Mouse (Mus musculus): ENCODE data around the gene Parl.
A peak's percentile ranks its signal among the peaks of the same experiment; 100 is the strongest.

Parl gene

DNA sequence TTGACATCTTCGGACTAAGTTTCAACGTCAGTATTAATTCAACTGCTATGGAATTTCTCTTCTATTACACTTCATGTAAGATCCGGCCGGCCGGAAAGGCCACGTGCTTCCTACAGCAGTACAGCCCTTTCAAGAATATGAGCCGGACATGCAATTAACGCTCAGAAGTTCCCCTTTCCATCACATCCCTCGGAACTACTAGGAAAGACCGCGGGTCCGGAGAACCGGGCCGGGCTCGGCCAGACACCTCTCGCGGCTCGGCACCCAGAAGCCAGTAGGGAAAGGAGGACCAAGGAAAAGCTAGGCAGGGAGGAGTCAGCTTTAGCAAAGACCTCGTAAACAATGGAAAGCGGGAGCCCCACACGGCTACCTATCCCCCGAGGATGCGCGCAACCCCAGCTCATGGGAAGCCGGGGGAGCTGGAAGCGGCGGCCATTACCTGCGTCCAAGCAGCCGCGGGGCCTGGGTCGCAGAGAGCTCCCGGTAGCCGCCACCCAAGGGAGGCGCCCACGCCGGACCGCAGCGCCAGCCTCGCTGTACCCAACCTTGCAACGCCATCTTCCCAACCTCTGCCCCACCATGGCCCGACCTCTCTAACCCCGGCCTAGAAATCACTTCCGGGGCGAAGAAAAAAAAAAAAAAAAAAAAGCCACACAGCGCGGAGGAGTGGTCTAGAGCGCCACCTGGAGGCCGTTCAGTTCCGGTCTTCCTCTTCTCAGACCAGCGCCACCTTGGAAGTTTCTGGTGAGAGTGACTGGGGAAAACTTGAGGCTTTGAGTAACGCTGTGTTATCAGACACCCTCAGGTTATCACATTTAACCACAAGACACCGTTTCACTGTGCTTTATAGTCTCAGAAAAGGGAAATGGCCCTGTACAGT lies at the start of gene Parl:
TSS of gene Parl (minus strand) at position 618 of the 880 bp plus-strand sequence.
- DNase-seq (ENCODE audit: low spot score): peak; percentile 95

DNA sequence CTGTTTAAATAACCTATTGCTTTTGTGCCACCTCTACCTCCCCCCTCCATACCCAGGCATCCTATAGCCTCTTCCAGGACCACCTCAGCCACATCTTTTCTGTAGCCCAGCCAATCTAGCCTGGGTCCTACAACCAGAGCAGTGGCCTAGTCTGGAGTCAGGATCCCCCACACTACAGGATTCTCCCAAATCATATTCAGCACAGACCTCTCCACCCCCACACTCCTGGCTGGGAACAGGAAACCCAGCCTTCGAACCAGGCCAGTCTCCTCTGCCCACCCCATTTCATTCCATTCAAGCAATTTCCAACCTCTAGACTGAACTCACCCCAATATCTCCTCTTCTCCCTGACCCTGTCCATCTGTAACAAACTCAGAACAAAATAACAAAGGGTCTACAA lies 43.3 kb upstream of the Parl start:
- DNase-seq (ENCODE audit: low spot score): no peak

DNA sequence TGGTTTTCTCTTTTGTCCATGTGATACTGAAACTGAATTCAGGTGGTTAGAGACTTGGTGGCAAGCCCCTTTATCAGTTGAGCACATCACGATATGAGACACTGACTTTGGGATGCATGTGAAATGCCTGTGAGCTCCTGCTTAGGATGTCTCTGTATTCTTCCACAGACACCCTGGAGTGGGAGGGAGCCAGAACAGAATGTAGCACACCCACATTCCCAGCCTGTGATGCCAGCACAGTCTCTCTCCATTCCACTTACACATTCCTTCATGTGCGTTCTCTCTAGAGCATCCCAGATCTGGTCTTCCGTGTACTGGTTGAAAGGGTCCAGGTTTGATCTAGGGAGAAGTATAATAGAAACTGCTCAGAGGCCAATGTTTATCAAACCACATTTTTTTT lies 36.4 kb upstream of the Parl start:
- DNase-seq (ENCODE audit: low spot score): no peak

DNA sequence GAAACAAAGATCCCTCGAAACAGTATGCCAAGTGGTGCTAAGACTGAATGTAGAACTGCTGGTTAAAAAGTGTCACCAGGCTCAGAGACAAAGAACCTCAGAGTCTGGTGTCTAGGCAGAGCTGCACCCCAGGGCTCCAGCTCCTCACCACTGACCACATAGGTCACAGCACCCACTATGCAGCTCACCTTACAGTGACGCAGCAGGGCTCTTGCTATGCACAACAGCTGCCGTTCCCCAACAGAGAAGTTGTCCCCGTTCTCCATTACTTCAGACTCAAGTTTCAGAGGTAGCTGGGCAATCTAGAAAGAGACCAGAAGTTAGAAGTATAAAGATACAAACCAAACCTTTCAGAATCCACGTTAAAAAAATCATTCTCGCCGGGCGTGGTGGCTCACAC lies 32.7 kb upstream of the Parl start:
- DNase-seq (ENCODE audit: low spot score): no peak

DNA sequence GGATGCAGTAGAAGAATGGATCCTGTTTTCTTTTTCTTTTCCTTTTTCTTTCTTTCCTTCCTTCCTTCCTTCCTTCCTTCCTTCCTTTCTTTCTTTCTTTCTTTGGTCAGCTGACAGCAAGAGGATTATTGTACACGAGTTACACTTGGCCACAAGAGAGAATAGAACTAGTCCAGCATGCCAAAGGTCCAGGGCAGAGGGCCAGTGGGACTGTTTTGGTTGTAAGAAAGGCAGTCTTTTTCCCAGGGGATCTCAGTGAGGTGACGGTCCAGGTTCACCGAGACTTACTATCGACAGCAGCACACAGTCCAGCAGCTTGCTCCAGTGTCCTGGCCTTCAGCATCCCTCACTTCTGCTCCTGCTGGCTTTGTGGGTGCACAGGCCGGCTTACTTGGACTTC lies 26.1 kb upstream of the Parl start:
- no peak for DNase-seq (ENCODE audit: low spot score)

DNA sequence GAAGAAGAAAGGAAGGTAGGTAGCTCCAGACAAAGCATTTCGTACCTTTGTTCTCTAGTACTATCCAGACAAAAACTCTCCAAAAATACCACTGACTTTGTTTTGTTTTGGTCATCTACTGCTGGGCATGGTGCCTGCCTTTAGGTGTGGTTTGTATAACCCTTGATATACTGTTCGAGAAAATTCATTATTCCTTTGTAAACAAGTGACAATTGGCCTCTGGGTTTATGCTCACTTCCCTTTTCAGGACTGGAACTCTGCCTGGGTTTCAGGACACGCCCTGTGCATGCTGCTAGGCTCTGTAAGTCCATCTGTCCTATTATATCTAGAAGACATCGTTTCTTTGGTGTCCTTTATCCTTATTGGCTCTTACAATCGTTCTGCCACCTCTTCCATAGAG lies 23.1 kb upstream of the Parl start, which contains the start of gene Cyp2ab1:
TSS of gene Cyp2ab1 (minus strand) at position 119 of the 400 bp plus-strand sequence.
- no peak for DNase-seq (ENCODE audit: low spot score)

DNA sequence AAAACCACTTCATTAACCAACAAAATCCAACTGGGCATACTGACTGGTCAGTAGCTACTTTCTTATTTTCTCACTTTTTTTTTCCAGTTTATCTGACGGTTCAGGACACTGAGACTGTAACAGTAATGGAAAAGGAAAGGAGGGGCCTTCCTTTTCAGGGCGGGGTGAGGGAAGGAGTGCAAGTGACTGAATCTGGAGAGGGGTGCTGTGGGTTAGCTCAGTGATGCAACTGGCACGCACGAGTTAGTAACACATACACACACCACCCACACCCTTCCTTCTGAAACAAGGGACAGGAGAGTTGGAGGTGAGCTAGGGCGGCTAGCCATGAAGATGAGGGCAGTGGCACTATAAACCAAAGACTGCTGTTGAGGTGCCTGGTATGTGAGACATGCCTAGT lies 21.7 kb upstream of the Parl start:
- no peak for DNase-seq (ENCODE audit: low spot score)

DNA sequence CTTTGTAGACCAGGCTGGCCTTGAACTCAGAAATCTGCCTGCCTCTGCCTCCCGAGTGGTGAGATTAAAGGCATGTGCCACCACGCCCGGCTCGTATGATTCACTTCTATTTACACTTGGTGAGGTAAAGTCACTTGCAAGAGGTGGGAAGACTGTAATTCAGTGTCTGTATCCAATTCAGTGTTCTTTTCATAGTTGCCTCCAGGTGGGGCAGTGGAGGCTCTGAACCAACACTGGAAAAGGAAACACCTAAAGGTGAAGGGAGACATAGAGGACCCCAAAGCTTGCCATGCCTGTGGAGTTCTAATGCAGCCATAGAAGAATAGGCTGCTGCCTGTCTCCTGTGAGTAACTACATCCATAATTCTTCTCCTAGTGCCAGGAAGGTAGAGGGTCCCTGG lies 20.1 kb upstream of the Parl start:
- no peak for DNase-seq (ENCODE audit: low spot score)

DNA sequence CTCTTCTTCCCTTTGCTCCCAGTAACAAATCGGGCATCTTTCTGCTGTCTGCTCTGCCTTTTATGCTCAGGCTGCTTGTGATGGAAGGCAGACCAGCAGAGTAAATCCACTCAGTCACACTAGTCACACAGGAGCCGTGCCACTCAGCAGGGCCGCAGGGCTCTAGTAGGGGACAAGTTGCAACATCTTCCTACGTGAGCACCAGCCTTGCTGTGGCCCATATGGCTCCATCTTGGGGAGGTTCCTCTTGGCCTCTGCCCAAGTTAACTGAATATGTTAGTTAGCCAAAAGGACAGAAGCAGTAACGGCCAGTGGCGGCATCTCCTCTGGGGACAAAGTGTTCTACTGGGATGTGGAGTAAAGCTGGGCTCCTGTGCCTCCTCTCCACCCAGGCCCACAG lies 14.6 kb upstream of the Parl start:
- no peak for DNase-seq (ENCODE audit: low spot score)

DNA sequence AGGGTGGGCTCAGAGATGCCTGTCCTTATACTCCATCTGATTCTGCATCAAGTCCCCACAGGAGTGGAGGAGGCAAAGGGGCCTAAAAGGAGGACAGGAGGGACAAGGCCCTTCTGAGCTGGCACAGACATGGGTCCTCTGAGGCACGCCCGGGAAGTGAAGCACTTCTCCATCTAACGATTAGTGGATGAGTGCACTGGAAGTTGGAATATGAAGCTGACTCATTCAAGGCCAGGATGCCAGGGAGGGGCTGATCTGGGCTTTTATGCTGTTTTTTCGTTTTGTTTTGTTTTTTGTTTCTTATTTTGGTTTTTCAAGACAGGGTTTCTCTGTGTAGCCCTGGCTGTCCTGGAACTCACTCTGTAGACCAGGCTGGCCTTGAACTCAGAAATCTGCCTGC lies 13.1 kb upstream of the Parl start:
- DNase-seq (ENCODE audit: low spot score): no peak

DNA sequence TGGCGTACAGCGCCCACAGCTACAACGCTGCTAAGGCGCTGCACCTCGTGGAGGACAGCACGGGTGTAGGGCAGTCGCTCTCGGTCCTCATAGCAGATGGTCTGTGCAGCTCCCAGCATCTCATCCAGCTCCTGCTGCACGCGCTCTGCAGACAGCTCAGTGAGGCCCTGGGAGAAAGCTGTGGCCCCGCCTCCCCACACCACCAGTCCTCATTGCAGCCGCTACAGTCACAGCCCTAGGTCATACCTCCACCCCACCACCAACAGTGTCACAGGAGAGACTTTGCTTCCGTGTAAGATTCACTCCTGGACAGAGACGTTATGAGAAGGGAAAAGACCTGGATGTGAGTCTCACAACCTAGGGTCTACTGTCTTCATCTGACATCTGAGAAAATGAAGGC lies 10.1 kb upstream of the Parl start:
- no peak for DNase-seq (ENCODE audit: low spot score)

DNA sequence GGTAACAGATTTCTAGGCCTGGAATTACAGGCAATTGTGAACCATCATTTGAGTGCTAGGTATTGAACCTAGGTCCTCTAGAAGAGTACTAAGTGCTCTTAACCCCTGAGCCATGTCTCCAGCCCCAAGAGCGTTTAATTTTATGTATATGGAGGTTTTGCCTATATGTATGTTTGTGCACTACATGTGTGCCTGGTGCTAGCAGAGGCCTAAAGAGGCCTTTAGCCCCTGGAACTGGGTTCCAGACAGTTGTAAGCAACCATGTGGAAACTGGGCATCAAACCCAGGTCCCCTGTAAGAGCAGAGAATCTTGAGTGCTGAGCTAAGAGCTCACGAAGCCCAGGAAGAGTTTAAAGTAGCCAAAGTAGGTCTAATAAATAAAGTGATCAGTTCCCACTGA lies 2.1 kb downstream of the Parl start:
- no peak for DNase-seq (ENCODE audit: low spot score)

DNA sequence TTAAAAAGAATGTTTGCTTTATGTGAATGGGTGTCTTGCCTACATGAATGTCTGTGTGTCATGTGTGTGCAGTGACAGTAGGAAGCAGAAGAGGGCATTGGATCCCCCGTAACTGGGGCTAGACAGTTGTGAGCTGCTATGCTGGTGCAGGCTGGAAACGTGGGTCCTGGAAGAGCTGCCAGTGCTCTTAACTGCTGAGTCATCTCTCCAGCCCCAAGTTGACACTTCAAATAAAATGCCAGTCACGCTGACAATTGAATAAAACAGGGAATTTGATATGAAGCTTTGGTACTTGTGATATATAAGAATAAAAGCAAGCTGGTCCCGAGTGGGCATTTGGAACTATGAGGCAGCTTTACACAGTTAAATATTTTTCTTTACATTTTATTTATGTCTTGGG lies 21.9 kb downstream of the Parl start:
- DNase-seq (ENCODE audit: low spot score): no peak

DNA sequence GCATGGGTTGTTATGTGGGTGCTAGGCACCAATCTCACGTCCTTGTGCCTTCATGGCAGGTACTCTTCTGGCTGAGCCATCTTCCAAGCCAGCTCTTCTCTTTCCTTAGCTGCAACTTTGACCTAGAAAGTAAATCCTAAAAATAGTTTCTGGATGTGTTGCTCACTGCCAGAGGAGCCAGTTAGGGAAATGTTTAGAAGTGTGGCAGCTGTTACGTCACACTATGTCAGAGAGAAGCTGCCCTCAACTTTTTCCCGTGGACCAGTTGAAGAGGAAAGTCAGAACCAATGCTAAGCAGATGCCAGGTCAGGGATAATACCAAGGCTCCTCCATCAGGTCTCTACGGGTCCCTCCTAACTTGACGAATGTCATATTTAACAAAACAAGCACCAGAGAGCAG lies 22.8 kb downstream of the Parl start:
- DNase-seq (ENCODE audit: low spot score): no peak

DNA sequence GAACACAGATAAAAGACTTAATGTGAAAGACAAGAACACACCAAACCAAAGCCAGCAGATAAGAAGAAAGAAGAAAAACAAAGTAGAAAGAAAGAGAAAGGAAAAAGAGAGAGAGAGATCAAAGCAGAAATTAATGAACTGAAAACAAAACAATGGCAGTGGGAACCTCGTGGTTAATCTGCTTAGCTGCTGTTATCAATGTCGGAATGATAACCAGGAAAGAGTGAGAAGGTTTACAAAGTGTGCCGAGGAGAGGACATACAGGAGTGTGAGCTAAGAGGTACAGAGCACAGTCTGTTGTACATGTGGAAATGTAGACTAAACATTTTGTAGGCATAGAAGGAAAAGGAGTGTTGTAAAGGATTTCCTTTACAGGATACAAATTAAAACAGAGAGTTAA lies 29.2 kb downstream of the Parl start:
- DNase-seq (ENCODE audit: low spot score): no peak

DNA sequence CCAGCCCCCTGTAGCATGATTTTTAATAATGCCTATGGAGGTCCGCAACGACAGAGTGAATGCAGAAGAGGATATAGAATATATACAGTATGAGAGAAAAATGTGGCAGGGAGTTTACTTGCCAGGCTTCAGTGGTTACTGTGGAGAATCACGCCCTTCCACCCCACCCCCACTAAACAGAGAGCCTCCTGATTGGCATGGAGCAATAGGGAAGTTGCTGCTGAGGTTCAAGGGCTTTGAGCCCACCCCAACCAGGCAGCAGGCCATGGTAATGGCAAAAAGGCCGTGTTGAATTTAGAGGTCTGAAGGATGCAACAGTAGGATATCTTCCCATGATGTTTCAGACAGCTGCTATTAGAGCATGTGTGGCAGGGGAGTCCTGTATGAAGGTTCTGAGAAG lies 30.8 kb downstream of the Parl start:
- no peak for DNase-seq (ENCODE audit: low spot score)

DNA sequence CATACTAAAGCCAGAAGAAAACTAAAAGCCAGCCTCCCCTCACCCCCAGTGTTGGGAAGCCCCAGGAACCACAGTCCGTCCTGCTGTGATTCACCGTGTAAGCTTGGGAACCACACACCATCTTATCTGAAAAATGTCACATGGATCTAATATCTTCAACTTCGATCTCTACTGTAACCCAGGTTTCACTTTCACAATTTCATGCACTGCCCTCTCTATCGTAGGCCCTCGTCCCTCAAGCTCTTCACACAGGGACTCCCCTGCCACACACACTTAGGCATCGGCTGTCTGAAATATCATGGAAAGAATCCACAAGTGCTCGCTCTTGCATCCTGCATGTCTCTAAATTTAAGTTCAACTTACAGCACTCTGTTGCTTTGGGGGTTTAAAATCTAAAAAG lies 37.1 kb downstream of the Parl start:
- no peak for DNase-seq (ENCODE audit: low spot score)

DNA sequence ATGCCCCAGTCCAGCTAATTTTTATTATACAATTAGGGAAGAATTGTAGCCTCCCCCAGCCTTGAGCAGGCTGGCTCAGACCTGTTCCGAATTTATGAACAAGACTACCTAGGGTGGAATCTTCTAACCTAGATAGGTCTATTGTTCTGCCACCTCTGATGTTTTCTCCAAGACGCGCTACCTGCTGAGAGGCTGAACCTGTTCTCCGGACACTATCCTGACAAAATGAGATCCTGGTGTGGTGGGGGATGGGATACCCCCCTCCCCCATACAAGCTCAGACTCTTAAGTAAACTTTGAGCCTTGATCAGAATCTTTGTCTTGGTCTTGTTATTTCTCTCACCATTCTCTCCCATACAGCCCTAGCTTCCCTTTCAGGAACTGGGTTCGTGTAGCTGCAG lies 44.3 kb downstream of the Parl start:
- no peak for DNase-seq (ENCODE audit: low spot score)

DNA sequence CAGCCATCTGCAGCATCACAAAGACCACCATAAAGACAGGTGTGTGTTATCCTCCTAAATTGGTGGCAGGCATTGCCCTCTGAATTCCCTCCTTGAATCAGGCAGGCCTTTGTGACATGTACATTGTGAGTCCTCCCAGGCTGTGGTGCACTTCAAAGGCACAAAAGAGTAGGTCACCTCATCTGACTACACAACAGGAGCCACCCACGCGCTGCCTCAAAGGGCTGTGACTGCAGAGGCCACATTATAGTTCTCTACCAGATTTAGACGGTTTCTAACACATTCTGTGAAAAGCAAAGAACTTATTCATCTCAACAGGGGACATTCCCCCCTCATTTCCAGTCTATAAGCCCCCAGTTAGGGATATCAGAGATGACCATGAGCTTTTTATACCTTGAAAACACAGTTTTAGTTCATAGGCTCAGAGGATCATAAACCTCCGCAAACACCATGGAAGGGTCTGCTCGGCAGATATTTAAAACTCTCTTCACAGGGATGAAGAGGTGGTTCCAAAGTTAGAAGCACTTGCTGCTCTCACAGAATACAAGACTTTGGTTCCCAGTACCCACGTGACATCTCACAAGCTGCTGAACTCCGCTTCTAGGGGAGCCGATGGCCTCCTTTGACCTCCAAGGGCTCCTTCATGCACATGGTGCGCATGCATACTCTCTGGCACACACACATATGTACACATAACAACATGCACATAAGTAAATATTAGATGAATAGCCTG lies 53.6 kb downstream of the Parl start:
- DNase-seq (ENCODE audit: low spot score): no peak

DNA sequence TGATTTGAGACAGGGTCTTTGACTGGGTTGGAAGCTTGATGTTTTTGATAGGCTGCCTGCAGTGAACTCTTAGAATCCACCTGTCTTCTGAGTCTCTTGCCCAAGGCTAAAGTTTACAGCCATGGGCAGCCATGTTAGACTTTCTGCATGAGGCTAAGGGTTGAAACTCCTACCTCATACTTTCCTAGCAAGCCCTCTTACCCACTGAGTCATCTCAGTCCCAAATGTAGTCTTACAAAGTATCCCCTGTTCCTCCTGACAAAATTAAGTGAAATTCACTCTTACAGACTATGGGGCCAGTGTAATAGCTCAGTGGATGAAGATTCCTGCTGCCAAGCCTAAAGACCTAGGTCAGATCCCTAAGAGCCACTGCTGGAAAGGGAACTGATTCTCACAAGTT lies 55.1 kb downstream of the Parl start:
- no peak for DNase-seq (ENCODE audit: low spot score)

DNA sequence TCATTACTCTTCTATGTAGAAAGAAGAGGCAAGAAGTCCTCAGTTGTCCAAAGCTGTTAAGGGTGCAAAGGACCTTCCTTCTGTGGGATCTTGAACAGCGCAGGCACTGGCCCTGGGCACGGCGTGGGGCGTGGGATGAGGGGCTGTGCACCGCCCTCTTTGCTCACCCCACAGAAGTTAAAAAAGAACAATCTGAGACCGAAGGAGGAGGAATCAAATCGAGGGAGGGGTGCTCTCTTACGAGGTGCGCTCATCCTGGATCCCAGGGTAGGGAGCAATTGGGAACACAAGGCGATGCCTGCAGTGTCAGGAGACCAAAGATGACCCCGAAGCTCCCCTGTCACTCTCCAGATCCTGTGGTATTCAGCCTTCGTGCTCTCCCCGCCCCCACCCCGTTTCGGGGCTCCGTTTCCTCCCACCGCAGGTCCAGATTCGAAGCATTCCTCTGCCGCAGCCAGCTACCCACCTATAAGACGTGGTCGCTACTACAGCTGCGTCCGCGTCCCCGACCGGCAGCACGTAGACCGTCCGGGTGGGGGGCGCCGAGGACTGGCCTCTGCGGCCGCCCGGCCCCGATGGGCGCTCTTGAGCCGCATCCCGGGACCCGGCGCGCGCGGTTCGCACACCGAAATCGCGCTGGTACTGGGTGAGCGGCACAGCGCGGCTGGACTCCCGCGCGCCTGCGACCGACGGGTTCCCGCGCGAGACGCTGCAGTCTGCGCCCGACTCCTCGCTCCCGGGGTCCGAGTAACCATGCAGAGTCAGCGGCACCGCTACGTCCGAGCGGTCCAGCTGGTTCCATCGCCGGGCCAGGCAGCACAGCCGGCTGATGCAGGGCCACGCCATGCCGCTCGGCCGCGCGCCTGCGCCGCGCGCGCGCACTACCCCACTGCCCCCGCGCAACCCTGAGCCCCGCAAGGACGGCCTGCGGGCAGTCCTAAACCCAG lies 61.4 kb downstream of the Parl start, which contains the start of gene Map6d1:
TSS of gene Map6d1 (minus strand) at position 891 of the 947 bp plus-strand sequence.
- peak; percentile 73 for DNase-seq (ENCODE audit: low spot score)

DNA sequence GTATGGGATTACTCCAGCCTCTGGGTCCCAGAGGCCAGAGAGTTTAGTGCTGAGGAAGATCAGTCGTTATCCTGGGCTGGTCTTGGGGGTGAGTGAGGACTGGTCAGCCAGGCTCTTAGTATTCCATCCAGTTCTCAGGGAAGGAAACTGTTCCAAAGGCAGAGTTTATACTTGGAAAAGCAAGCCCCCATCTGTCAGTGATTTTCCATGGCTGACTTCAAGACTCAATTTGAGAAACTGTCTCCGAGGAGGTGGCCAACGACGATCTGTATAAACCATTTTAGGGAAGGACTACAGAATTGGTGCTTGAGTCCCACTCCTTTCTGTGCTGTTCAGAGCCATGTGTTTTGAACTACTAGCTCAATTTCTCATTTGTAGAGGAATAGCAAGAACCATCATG lies 63.5 kb downstream of the Parl start:
- no peak for DNase-seq (ENCODE audit: low spot score)
